Mouse (Mus musculus): ENCODE measurements around the gene Gm5483. TPM values are rescaled to one million over a fixed set of nuclear protein-coding genes. Genes with fewer than 3 reads are reported as not detected.
"Not testable (repeated sequence)": the region's sequence is repeated elsewhere in the genome, so short reads cannot be mapped to it uniquely, and the experiment has no call there.

Gm5483 gene
- 1.0 and 2.4 TPM in 2 replicates for polyA plus RNA-seq (2015; fragmentation: Nextera tagmentation; extraction: Ambion mirVana)

DNA sequence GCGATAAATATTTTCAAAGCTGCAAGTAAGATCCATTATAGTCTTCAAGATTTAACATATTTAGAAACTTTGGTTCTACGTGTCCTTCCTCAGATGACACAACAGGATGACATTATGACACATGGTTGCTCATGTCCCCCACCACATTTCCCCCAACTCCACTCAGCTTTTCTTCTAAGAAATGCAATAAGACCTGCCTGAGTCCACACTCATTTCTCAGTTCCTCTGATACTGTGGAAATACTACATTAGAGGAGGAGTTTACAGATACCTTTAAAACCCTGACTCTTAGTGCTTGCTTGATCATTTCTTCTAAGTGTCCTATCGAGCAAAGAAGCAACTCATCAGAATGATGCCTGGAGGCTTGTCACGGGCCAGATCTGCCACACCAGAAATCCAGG, at the start of gene Gm5483:
Gm5483 (plus strand) TSS at position 301 of the 400 bp plus-strand sequence.
- H3K36me3 ChIP-seq; H3K4me2 ChIP-seq; H3K9me3 ChIP-seq; H3K27ac ChIP-seq; H3K4me3 ChIP-seq; ATAC-seq (ENCODE audit: borderline replicate concordance, extremely low read depth, low FRiP score, low TSS enrichment); H3K9ac ChIP-seq; H3K4me1 ChIP-seq; H3K27me3 ChIP-seq: not testable (repeated sequence)
- 71% methylated on average over 4 of the region's 4 CpGs for WGBS

DNA sequence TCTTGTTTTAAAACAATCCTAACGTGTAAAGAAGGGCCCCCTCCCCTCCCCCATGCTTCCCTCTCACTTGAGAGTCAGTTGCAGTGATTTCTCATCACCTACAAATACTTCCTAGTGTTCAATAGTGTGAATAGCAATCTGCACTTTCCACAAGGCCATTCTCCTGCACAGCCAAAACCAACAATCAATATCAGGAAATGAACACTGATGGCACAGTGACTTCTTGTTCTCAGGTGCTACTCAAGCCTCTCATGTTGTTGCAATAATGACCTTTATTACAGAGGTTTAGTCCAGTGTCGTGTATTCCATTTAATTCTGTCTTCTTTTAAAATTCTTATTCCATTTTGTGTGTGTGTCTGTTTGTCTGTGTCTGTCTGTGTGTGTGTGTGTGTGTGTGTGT, 45.8 kb upstream of the Gm5483 start:
- no peak overlapping the region for H3K9ac ChIP-seq
- no peak overlapping the region for H3K27ac ChIP-seq
- H3K36me3 ChIP-seq = no peaks in the 10 kb centered on the region
- no peak overlapping the region for H3K4me3 ChIP-seq
- H3K4me1 ChIP-seq = no peaks in the 10 kb centered on the region
- H3K9me3 ChIP-seq = no peaks in the 10 kb centered on the region
- H3K27me3 ChIP-seq = no peaks in the 10 kb centered on the region
- 59% methylated on average over 2 of the region's 2 CpGs for WGBS
- H3K4me2 ChIP-seq = no peak overlapping the region
- ATAC-seq (ENCODE audit: borderline replicate concordance, extremely low read depth, low FRiP score, low TSS enrichment) = no peak

DNA sequence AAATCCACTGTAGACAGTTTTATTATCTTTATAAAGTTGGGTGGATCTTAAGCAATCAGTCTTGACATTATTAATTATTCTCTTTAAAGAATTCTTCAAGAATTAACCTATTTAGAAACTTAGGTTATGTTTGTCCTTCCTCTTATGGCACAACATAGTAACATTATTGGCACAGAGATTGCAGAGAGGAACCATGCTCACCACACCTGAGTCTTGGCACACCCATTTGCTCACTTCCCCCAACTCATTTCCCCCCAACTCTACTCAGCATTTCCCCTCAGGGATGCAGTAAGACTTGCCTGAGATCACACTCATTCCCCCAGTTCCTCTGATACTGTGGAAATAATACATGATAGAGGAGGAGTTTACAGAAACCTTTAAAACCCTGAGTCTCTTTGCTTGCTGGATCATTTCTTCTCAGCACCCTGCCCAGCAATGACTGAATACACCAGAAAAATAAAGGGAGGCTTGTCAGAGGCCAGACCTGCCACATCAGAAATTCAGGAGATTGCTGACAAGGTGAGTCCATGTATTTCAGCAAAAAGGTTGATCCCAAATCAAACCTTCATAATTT, 27.5 kb upstream of the Gm5483 start, which contains the start of gene Stfa2l1:
Stfa2l1 (plus strand) TSS at position 410 of the 574 bp plus-strand sequence.
- ATAC-seq (ENCODE audit: borderline replicate concordance, extremely low read depth, low FRiP score, low TSS enrichment) = no peak
- Histone ChIP-seq H3K4me3 (no peak within 1 kb of the TSS), H3K27ac (no peak within 1 kb of the TSS), H3K9ac (no peak within 1 kb of the TSS), H3K4me2 (no peak within 1 kb of the TSS), H3K4me1 (no peaks in the 10 kb centered on the region), H3K27me3 (no peaks in the 10 kb centered on the region), H3K9me3 (no peaks in the 10 kb centered on the region), H3K36me3 (no peaks in the 10 kb centered on the region)

DNA sequence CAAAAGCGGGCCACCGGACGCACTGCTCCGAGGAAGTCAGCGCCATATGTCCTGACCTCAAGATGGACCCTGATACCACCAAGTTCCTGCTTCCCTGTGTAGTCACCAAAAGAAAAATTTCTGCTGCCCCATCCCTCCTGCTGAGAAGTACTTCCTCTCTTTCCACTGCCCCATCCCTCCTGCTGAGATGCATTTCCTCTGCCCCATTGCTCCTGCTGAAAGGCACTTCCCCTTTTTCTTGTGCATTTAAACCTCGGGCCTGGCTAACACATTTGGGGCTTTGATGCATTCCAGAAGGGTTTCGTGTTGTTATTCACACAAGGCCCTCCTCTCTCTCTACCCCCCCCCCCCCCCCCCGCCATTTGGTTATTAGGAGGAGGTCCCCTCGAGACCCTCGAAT, 16.2 kb upstream of the Gm5483 start:
- not testable (repeated sequence) for H3K4me1 ChIP-seq; H3K9me3 ChIP-seq; H3K9ac ChIP-seq; H3K27me3 ChIP-seq; H3K36me3 ChIP-seq; H3K4me3 ChIP-seq; H3K27ac ChIP-seq; H3K4me2 ChIP-seq; ATAC-seq (ENCODE audit: borderline replicate concordance, extremely low read depth, low FRiP score, low TSS enrichment)
- 88% methylated on average over 9 of the region's 10 CpGs for WGBS

DNA sequence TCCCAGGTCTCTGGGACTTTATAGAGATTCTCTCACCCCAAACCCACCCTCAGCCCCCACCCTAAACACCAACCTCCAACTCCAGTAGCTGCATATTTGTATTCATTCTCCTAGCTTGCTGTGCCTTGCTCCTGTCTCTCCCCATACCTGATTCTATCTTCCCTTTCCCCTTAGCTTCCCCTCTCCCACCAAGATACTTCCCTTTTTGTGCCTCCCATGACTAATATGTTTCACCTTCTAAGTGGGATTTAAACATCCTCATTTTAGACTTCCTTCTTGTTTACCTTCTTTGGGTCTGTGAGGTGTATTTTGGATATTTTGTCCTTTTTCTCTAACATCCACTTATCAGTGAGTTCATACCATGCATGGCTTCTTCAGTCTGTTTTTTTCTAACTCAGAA, 7.9 kb upstream of the Gm5483 start:
- Histone ChIP-seq H3K27me3 (no peaks in the 10 kb centered on the region), H3K9ac (no peak overlapping the region), H3K4me2 (no peak overlapping the region), H3K36me3 (no peaks in the 10 kb centered on the region), H3K9me3 (no peaks in the 10 kb centered on the region), H3K27ac (no peak overlapping the region), H3K4me1 (no peaks in the 10 kb centered on the region), H3K4me3 (no peak overlapping the region)
- no peak for ATAC-seq (ENCODE audit: borderline replicate concordance, extremely low read depth, low FRiP score, low TSS enrichment)

- H3K4me1 ChIP-seq = no peaks in the 10 kb centered on the region
- ATAC-seq (ENCODE audit: borderline replicate concordance, extremely low read depth, low FRiP score, low TSS enrichment) = no peak
- no peaks in the 10 kb centered on the region for H3K36me3 ChIP-seq
- H3K9ac ChIP-seq = no peak overlapping the region
- no peak overlapping the region for H3K4me3 ChIP-seq
- H3K27me3 ChIP-seq = no peaks in the 10 kb centered on the region
- no peak overlapping the region for H3K4me2 ChIP-seq
- no peak overlapping the region for H3K27ac ChIP-seq
- no peaks in the 10 kb centered on the region for H3K9me3 ChIP-seq
- WGBS = 78% methylated on average over 2 of the region's 2 CpGs
These were observed 4.1 kb upstream of the Gm5483 start for GRCm38 (mm10) chr16:36179910-36180309.

DNA sequence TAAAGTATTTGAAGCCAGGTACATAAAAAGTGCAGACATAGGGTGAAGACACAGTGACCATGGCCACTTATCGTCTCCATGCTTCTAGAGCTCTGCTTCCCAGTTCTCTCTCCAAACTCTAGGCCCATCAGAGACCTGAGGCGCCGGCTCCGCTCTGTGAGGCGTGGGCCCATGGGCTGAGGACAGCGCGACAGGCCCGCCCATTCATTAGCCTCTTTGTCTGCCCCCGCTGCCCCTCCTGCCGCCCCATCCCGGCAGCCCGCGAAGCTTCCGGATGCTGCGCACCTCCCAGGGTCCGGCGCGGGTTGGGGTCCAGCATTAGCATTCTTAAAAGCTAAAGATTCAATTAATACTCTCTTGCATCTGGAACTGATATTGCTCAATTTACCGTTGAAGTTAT, 15.2 kb downstream of the Gm5483 start:
- ATAC-seq (ENCODE audit: borderline replicate concordance, extremely low read depth, low FRiP score, low TSS enrichment) = no peak
- H3K27ac ChIP-seq = no peak overlapping the region
- H3K36me3 ChIP-seq = no peaks in the 10 kb centered on the region
- H3K4me2 ChIP-seq = no peak overlapping the region
- H3K4me3 ChIP-seq = no peak overlapping the region
- WGBS = 51% methylated on average over 19 of the region's 19 CpGs
- no peaks in the 10 kb centered on the region for H3K4me1 ChIP-seq
- H3K9me3 ChIP-seq = no peaks in the 10 kb centered on the region
- H3K9ac ChIP-seq = no peak overlapping the region
- H3K27me3 ChIP-seq = no peaks in the 10 kb centered on the region

GRCm38 (mm10) chr16:36203846-36204245, 19.8 kb downstream of the Gm5483 start:
- Histone ChIP-seq H3K4me3 (no peak overlapping the region), H3K9me3 (no peaks in the 10 kb centered on the region), H3K4me2 (no peak overlapping the region), H3K27me3 (no peaks in the 10 kb centered on the region), H3K4me1 (no peaks in the 10 kb centered on the region), H3K9ac (no peak overlapping the region), H3K27ac (no peak overlapping the region), H3K36me3 (no peaks in the 10 kb centered on the region)
- ATAC-seq (ENCODE audit: borderline replicate concordance, extremely low read depth, low FRiP score, low TSS enrichment) = no peak
- 49% methylated on average over 5 of the region's 5 CpGs for WGBS

- H3K9ac ChIP-seq; H3K4me3 ChIP-seq; H3K36me3 ChIP-seq; ATAC-seq (ENCODE audit: borderline replicate concordance, extremely low read depth, low FRiP score, low TSS enrichment); H3K4me2 ChIP-seq; H3K4me1 ChIP-seq; H3K27me3 ChIP-seq; H3K27ac ChIP-seq; H3K9me3 ChIP-seq: not testable (repeated sequence)
- WGBS = 38% methylated on average over 2 of the region's 2 CpGs
These were observed 21.7 kb downstream of the Gm5483 start for GRCm38 (mm10) chr16:36205684-36206083.

- no peak within 1 kb of the TSS for H3K9ac ChIP-seq
- no peaks in the 10 kb centered on the region for H3K36me3 ChIP-seq
- ATAC-seq (ENCODE audit: borderline replicate concordance, extremely low read depth, low FRiP score, low TSS enrichment) = no peak
- WGBS = 71% methylated on average over 2 of the region's 2 CpGs
- H3K4me3 ChIP-seq = no peak within 1 kb of the TSS
- H3K4me1 ChIP-seq = no peaks in the 10 kb centered on the region
- no peak within 1 kb of the TSS for H3K27ac ChIP-seq
- H3K4me2 ChIP-seq = no peak within 1 kb of the TSS
- no peaks in the 10 kb centered on the region for H3K9me3 ChIP-seq
- H3K27me3 ChIP-seq = no peaks in the 10 kb centered on the region
These were observed 26.0 kb downstream of the Gm5483 start, which contains the start of gene Gm5416 for GRCm38 (mm10) chr16:36209967-36210453. Gene Gm5416, plus strand, starts transcription at chr16:36210403.

DNA sequence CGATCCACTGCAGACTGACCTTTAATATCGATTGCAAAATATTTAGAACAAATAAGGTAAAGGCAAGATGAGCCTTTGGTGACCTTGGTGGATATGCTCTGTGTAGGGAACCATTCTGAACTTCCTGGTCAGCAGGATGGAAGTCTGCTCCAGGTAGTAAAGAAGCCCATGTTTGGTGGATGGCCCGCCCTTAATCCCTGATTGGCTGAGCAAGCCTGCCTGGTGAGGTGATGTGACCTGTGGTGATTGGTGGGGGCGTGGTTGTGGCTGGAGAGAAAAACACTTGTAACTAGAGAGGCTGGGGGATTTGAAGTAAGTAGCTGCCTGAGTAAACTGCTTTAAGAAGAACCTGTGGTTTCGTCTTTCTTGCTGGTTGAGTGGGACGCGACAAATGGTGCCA, 37.2 kb downstream of the Gm5483 start, which contains the start of gene 2010005H15Rik:
2010005H15Rik (plus strand) TSS at position 301 of the 400 bp plus-strand sequence.
- ATAC-seq (ENCODE audit: borderline replicate concordance, extremely low read depth, low FRiP score, low TSS enrichment); H3K9ac ChIP-seq: not testable (repeated sequence)
- WGBS = 83% methylated on average over 7 of the region's 7 CpGs

More for the DNA sequence above, 37.2 kb downstream of the Gm5483 start, which contains the start of gene 2010005H15Rik:
- not testable (repeated sequence) for H3K4me1 ChIP-seq, H3K4me2 ChIP-seq, H3K36me3 ChIP-seq, H3K27ac ChIP-seq, H3K27me3 ChIP-seq, H3K4me3 ChIP-seq, H3K9me3 ChIP-seq
